Mouse (Mus musculus) kidney, adult 2 months (tissue): ENCODE results near the gene Tnp1.

Experiments
- CTCF ChIP-seq: fragments of 200-500 bp; conservative IDR thresholded peaks from 2 replicates; pipeline ENCODE4 v1.5.1; 2011; ENCODE audit warnings: low read depth, mild to moderate bottlenecking, control low read depth, low read length, moderate library complexity, mixed read lengths; ENCODE audit not compliant: insufficient read depth, insufficient read length
- POLR2A ChIP-seq: fragments of 200-500 bp; IDR thresholded peaks from one replicate; pipeline ENCODE4 v1.6.1; 2011; ENCODE audit warnings: low read depth, low read length, control low read depth

DNA sequence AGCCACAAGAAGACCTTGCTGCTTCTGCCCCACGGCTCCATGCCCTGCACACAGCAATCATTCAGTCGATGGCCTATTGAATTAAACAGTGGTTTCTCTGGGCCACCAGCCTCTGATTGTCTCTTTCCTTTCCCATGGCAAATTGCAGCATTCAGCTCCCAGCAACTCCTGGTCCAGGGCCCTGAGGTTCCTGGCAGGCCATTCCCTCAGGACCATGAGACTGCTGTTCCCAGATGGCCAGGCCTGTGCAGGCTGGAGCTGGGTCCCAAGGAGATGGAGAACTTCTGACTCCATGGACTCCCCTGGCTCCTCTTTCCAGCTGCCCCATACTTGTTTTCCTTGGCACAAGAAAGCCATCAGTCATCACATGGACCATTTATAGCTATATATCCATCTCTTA lies 10.8 kb downstream of the Tnp1 start:
- TF ChIP-seq CTCF (no peak), POLR2A (no peak)
